Mouse (Mus musculus) MEL (cell line): Measurements from ENCODE around the gene Tapt1. TPM values are rescaled to one million over a fixed set of nuclear protein-coding genes. Genes with fewer than 3 reads are reported as not detected.

ENCODE experiments used
- DNase-seq: peaks from one replicate; pipeline ENCODE4 v3.0.0; 2011; ENCODE audit warnings: low read depth, low spot score
- H3K27ac ChIP-seq: 2 replicates; pipeline ENCODE4 v1.5.1; 2012; ENCODE audit warnings: low read depth, mild to moderate bottlenecking, control low read depth, low read length, moderate library complexity; ENCODE audit not compliant: control insufficient read depth
- H3K27me3 ChIP-seq, 2 experiments: fragments of 150-350 bp in 1 of 2; sonication (generic) in 1 of 2; 2 replicates each; pipeline ENCODE4 v1.6.1; 2012; ENCODE audit warnings: low read length in 2 of 2, mild to moderate bottlenecking in 2 of 2, improper control_type of control experiment in 1 of 2, moderate library complexity in 1 of 2; ENCODE audit not compliant: insufficient read depth in 2 of 2, control insufficient read depth in 1 of 2
- H3K36me3 ChIP-seq, 2 experiments: 2 replicates each; pipeline ENCODE4 v1.6.1; 2012 to 2014; ENCODE audit warnings: low read length in 2 of 2, improper control_type of control experiment in 1 of 2, inconsistent platforms in 1 of 2, mild to moderate bottlenecking in 1 of 2; ENCODE audit not compliant: insufficient read depth in 2 of 2, control insufficient read depth in 1 of 2
- H3K4me1 ChIP-seq, 2 experiments: fragments of 150-350 bp in 1 of 2; sonication (generic) in 1 of 2; 2 replicates each; pipeline ENCODE4 v1.6.1; 2012; ENCODE audit warnings: low read length in 2 of 2, improper control_type of control experiment in 1 of 2, mild to moderate bottlenecking in 1 of 2; ENCODE audit not compliant: insufficient read depth in 2 of 2, control insufficient read depth in 1 of 2
- H3K4me3 ChIP-seq, 2 experiments: fragments of 150-350 bp in 1 of 2; sonication (generic) in 1 of 2; 2 replicates each; pipeline ENCODE4 v1.5.1; 2012; ENCODE audit warnings: low read depth in 2 of 2, low read length in 2 of 2, mild to moderate bottlenecking in 2 of 2, moderate library complexity in 2 of 2, control low read depth in 1 of 2, improper control_type of control experiment in 1 of 2; ENCODE audit not compliant: control insufficient read depth in 1 of 2, insufficient read depth in 1 of 2
- H3K79me2 ChIP-seq: 2 replicates; pipeline ENCODE4 v1.6.1; 2012; ENCODE audit warnings: mild to moderate bottlenecking, low read length, moderate library complexity; ENCODE audit not compliant: control insufficient read depth, poor library complexity, insufficient read depth
- H3K9ac ChIP-seq: 2 replicates; pipeline ENCODE4 v1.6.1; 2012; ENCODE audit warnings: low read depth, mild to moderate bottlenecking, control low read depth, low read length, moderate library complexity; ENCODE audit not compliant: control insufficient read depth, poor library complexity, severe bottlenecking
- H3K9me3 ChIP-seq: fragments of 150-350 bp; sonication (generic); replicated peaks from 2 replicates; pipeline ENCODE4 v1.6.1; 2012; ENCODE audit warnings: mild to moderate bottlenecking, low read length, improper control_type of control experiment, moderate library complexity; ENCODE audit not compliant: insufficient read depth
- CHD2 ChIP-seq: IDR thresholded peaks from 2 replicates; pipeline ENCODE4 v1.6.1; 2011; ENCODE audit warnings: low read length, improper control_type of control experiment
- E2F4 ChIP-seq: IDR thresholded peaks from 2 replicates; pipeline ENCODE4 v1.6.1; 2011; ENCODE audit warnings: low read depth, low read length, improper control_type of control experiment, borderline replicate concordance
- ELF1 ChIP-seq: IDR thresholded peaks from 2 replicates; pipeline ENCODE4 v1.6.1; 2014; ENCODE audit warnings: low read depth, mild to moderate bottlenecking, inconsistent platforms, low read length, improper control_type of control experiment, moderate library complexity
- EP300 ChIP-seq, 2 experiments: IDR thresholded peaks; 2 replicates each; pipeline ENCODE4 v1.6.1; 2011; ENCODE audit warnings: improper control_type of control experiment in 2 of 2, low read length in 2 of 2, low read depth in 1 of 2, mild to moderate bottlenecking in 1 of 2
- ETS1 ChIP-seq: IDR thresholded peaks from 2 replicates; pipeline ENCODE4 v1.6.1; 2012; ENCODE audit warnings: low read depth, mild to moderate bottlenecking, inconsistent platforms, low read length, improper control_type of control experiment, moderate library complexity
- GATA1 ChIP-seq: IDR thresholded peaks from 2 replicates; pipeline ENCODE4 v1.6.1; 2011; ENCODE audit warnings: low read depth, low read length, improper control_type of control experiment
- HCFC1 ChIP-seq: IDR thresholded peaks from 2 replicates; pipeline ENCODE4 v1.6.1; 2012; ENCODE audit warnings: low read depth, mild to moderate bottlenecking, inconsistent platforms, low read length, improper control_type of control experiment, moderate library complexity
- MAFK ChIP-seq: IDR thresholded peaks from 2 replicates; pipeline ENCODE4 v1.6.1; 2011; ENCODE audit warnings: low read depth, mild to moderate bottlenecking, low read length, improper control_type of control experiment, borderline replicate concordance
- MAX ChIP-seq: IDR thresholded peaks from 2 replicates; pipeline ENCODE4 v1.6.1; 2011; ENCODE audit warnings: low read length, improper control_type of control experiment
- MAZ ChIP-seq: IDR thresholded peaks from 2 replicates; pipeline ENCODE4 v1.6.1; 2012; ENCODE audit warnings: low read depth, mild to moderate bottlenecking, inconsistent platforms, low read length, improper control_type of control experiment
- MXI1 ChIP-seq: IDR thresholded peaks from 2 replicates; pipeline ENCODE4 v1.6.1; 2011; ENCODE audit warnings: mild to moderate bottlenecking, low read depth, low read length, improper control_type of control experiment
- MYB ChIP-seq: IDR thresholded peaks from 2 replicates; pipeline ENCODE4 v1.6.1; 2011; ENCODE audit warnings: mild to moderate bottlenecking, low read depth, low read length, improper control_type of control experiment
- NELFE ChIP-seq: IDR thresholded peaks from 2 replicates; pipeline ENCODE4 v1.6.1; 2011; ENCODE audit warnings: low read depth, low read length, improper control_type of control experiment
- RAD21 ChIP-seq: IDR thresholded peaks from 2 replicates; pipeline ENCODE4 v1.6.1; 2011; ENCODE audit warnings: mild to moderate bottlenecking, low read depth, low read length, improper control_type of control experiment
- RCOR1 ChIP-seq: IDR thresholded peaks from 2 replicates; pipeline ENCODE4 v1.6.1; 2012; ENCODE audit warnings: low read depth, mild to moderate bottlenecking, inconsistent platforms, low read length, improper control_type of control experiment
- SMC3 ChIP-seq: IDR thresholded peaks from 2 replicates; pipeline ENCODE4 v1.6.1; 2011; ENCODE audit warnings: low read depth, low read length, improper control_type of control experiment
- TAL1 ChIP-seq: IDR thresholded peaks from 2 replicates; pipeline ENCODE4 v1.6.1; 2012; ENCODE audit warnings: mild to moderate bottlenecking, inconsistent platforms, low read length, moderate library complexity, mixed read lengths
- TBP ChIP-seq: IDR thresholded peaks from 2 replicates; pipeline ENCODE4 v1.8.0; 2011; ENCODE audit warnings: low read depth, low read length, improper control_type of control experiment
- TCF12 ChIP-seq: IDR thresholded peaks from 2 replicates; pipeline ENCODE4 v1.6.1; 2014; ENCODE audit warnings: low read depth, mild to moderate bottlenecking, inconsistent platforms, low read length, improper control_type of control experiment, moderate library complexity
- USF1 ChIP-seq: IDR thresholded peaks from 2 replicates; pipeline ENCODE4 v1.6.1; 2014; ENCODE audit warnings: low read depth, mild to moderate bottlenecking, inconsistent platforms, low read length, improper control_type of control experiment, moderate library complexity
- USF2 ChIP-seq, 2 experiments: IDR thresholded peaks; 2 replicates each; pipeline ENCODE4 v1.6.1; 2011 to 2012; ENCODE audit warnings: improper control_type of control experiment in 2 of 2, low read length in 2 of 2, borderline replicate concordance in 1 of 2, inconsistent platforms in 1 of 2, low read depth in 1 of 2, mild to moderate bottlenecking in 1 of 2; ENCODE audit not compliant: insufficient read depth in 1 of 2
- ZC3H11A ChIP-seq: IDR thresholded peaks from 2 replicates; pipeline ENCODE4 v1.6.1; 2012; ENCODE audit warnings: low read depth, mild to moderate bottlenecking, inconsistent platforms, low read length, improper control_type of control experiment
- ZKSCAN1 ChIP-seq: IDR thresholded peaks from 2 replicates; pipeline ENCODE4 v1.6.1; 2012; ENCODE audit warnings: low read depth, mild to moderate bottlenecking, inconsistent platforms, low read length, improper control_type of control experiment, moderate library complexity
- ZMIZ1 ChIP-seq: IDR thresholded peaks from 2 replicates; pipeline ENCODE4 v1.6.1; 2012; ENCODE audit warnings: low read depth, mild to moderate bottlenecking, inconsistent platforms, low read length, improper control_type of control experiment, moderate library complexity
- ZNF384 ChIP-seq: IDR thresholded peaks from 2 replicates; pipeline ENCODE4 v1.6.1; 2012; ENCODE audit warnings: low read depth, mild to moderate bottlenecking, inconsistent platforms, low read length, improper control_type of control experiment
- polyA plus RNA-seq, 2 experiments: library from polyadenylated mRNA; stranded (reverse) in 1 of 2; unstranded in 1 of 2; fragments of >175 nt in 1 of 2; fragments of >200 nt in 1 of 2; gene quantifications; 2 replicates each; pipeline versions ENCODE4 v1.2.1 to v1.2.4; 2012; ENCODE audit warnings: low replicate concordance in 2 of 2, low read depth in 1 of 2; ENCODE audit not compliant: insufficient read length in 2 of 2, insufficient read depth in 1 of 2, missing spikeins in 1 of 2
- total RNA-seq: library from RNA; depleted of rRNA; stranded (reverse); fragments of 300-350 nt; gene quantifications from 2 replicates; pipeline ENCODE4 v1.2.3, GENCODE M21; 2012

The Tapt1 gene
- total and polyA plus RNA-seq, 3 experiments, result 47.0 to 64.6 TPM; not detected in 1

- no peak for TF ChIP-seq ETS1
Observed at GRCm38 (mm10) chr5:44214025-44214424, 12.4 kb downstream of the Tapt1 start (continued).

- Histone ChIP-seq H3K4me1 (peaks cover 0 to 2% of the 10 kb centered on the region in 2 experiments; a peak in 1 of 4 replicates), H3K36me3 (peaks cover 0 to 37% of the 10 kb centered on the region in 2 experiments; a peak in 2 of 4 replicates), H3K9me3 (no peaks in the 10 kb centered on the region), H3K27me3 (no peaks in the 10 kb centered on the region), H3K9ac (no peak overlapping the region), H3K79me2 (peaks cover 9% of the 10 kb centered on the region; the same call in 1 of the 2 replicates), H3K27ac (no peak overlapping the region), H3K4me3 (no peak overlapping the region)
- no peak for DNase-seq
- no peak for TF ChIP-seq MAFK
- no peak for TF ChIP-seq RCOR1
Observed at GRCm38 (mm10) chr5:44213391-44213790, 13.0 kb downstream of the Tapt1 start.

GRCm38 (mm10) chr5:44211818-44212465 lies 14.5 kb downstream of the Tapt1 start:
- Histone ChIP-seq H3K27ac (no peak overlapping the region), H3K36me3 (peaks cover 8 to 36% of the 10 kb centered on the region in 2 experiments)

GRCm38 (mm10) chr5:44207286-44207685 lies 19.1 kb downstream of the Tapt1 start:
- H3K36me3 ChIP-seq, result peaks cover 29 to 33% of the 10 kb centered on the region in 2 experiments
- TF ChIP-seq USF1 (no peak), ZMIZ1 (no peak), EP300 (IDR thresholded peaks at IDR 0.05; ENCODE audit: low read depth in 1 of 2, low read length in 2 of 2) (peak; percentile 47 to 63; a peak in 3 of 4 replicates), ZKSCAN1 (no peak), GATA1 (peak; percentile 56), TBP (no peak), MYB (no peak), MAZ (no peak), ZC3H11A (no peak), CHD2 (no peak), TAL1 (peak; percentile 27), ELF1 (no peak), E2F4 (no peak), USF2 (IDR thresholded peaks at IDR 0.05; ENCODE audit: borderline replicate concordance in 1 of 2, insufficient read depth in 1 of 2, low read depth in 1 of 2, low read length in 2 of 2) (no peak), ZNF384 (0 out of 2 replicates have a peak, but pooled peaks have one; percentile 9), HCFC1 (no peak), ETS1 (0 out of 2 replicates have a peak, but pooled peaks have one; percentile 29), NELFE (no peak)

More at GRCm38 (mm10) chr5:44211818-44212465, 14.5 kb downstream of the Tapt1 start:
- no peak for DNase-seq
- TF ChIP-seq MXI1, result no peak
- no peak for TF ChIP-seq TCF12
- TF ChIP-seq ZNF384, result no peak
- TF ChIP-seq SMC3, result no peak
- no peak for TF ChIP-seq NELFE
- TF ChIP-seq MAX, result no peak
- no peak for TF ChIP-seq ZKSCAN1
- no peak for TF ChIP-seq RAD21
- TF ChIP-seq, all 39 proteins: peak for 0
- no peaks in the 10 kb centered on the region for H3K9me3 ChIP-seq
- no peak overlapping the region for H3K9ac ChIP-seq
- H3K27me3 ChIP-seq, result no peaks in the 10 kb centered on the region
- no peak overlapping the region for H3K4me3 ChIP-seq
- peaks cover 4% of the 10 kb centered on the region; the same call in 1 of the 2 replicates for H3K79me2 ChIP-seq
- H3K4me1 ChIP-seq, result peaks cover 0 to 7% of the 10 kb centered on the region in 2 experiments; a peak in 2 of 4 replicates

More at GRCm38 (mm10) chr5:44207286-44207685, 19.1 kb downstream of the Tapt1 start:
- Histone ChIP-seq H3K79me2 (peaks cover 6% of the 10 kb centered on the region; the same call in 1 of the 2 replicates), H3K27me3 (no peaks in the 10 kb centered on the region), H3K4me3 (no peak overlapping the region), H3K27ac (no peak overlapping the region), H3K9ac (no peak overlapping the region), H3K4me1 (peaks cover 6 to 35% of the 10 kb centered on the region in 2 experiments), H3K9me3 (no peaks in the 10 kb centered on the region)
- DNase-seq, result no peak
